Mouse (Mus musculus): ENCODE data around the gene Olfr1279. TPM values are rescaled to one million over a fixed set of nuclear protein-coding genes. Genes with fewer than 3 reads are reported as not detected.

The Olfr1279 gene
- polyA plus RNA-seq (2017; shearing (Covaris generic)) = not detected

DNA sequence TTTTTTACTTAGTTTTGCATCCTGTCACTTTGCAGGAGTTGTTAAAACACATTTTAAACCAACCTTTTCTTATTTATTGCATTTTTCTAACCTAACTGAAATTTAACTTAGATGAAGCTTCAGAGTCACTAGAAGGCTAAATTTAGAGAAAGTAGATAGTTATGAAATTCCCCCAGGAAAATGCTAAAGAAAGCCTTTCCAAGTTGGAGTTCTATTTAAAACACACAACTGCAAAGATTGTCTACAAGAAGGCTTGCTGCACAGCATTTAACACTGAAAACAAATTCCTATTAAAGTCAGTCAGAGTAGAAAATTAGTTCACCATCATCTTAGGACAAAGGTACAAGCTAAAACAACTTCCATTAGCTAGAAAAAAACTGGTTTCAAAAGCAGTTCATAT lies at the start of gene Olfr1279:
Gene Olfr1279, plus strand, starts transcription at position 262 of the 400 bp plus-strand sequence.

DNA sequence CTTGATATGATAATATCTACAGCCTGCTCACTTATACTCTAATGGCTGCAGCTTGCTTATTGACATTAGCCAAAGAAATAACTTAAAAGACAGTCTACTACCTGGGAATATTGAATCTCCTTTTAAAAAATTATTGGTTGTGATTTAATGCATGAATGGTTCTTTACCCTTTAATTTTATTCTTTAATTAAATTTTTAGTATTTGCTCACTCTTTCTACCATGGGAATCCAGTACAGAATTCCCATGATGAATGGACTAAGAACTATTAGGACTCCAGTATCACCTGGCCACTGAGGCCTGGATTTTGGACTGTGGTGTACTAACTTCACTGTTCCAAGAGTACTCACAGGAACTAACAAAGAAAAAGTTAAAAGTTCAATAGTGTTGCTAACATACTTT lies 46.2 kb upstream of the Olfr1279 start, which contains the start of gene Olfr1276:
Gene Olfr1276, plus strand, starts transcription at position 301 of the 400 bp plus-strand sequence.

DNA sequence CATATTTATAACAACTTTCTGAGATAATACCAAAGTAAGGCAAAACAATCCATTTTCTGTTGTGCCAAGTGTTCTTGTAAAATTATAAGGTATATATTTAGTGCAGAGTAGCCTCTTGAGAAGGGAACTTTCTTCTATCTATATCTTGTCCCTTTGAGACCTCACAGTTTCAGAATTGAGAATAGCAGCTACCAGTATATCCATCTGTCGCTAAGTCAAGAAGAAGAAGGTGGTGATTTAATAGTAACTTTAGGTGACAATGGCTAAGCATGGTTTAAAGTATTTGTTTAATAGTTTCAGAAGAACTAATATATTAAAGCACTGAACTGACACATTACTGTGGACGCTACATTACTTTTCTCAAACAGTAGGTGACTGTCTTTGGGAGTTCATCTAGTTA lies 26.4 kb upstream of the Olfr1279 start, which contains the start of gene Olfr1277:
Gene Olfr1277, minus strand, starts transcription at position 101 of the 400 bp plus-strand sequence.

DNA sequence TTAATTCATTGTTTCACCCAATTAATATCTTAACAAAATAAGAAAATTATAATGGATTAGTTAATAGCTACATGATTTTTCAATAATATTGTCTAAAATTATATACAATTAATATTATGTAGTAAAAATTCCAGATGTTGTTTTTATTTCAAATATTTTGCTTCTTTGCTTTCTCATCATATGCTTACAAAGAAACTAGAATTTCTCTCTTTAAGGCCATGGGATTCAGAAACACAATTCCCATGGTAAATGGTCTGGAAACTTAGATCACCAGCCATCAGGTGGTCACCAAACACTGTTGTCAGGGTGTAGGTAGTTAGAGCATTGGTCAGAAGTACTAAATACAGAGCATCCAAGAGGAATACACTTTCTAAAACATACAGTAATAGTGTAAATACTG lies 10.6 kb upstream of the Olfr1279 start, which contains the start of gene Olfr1278:
Gene Olfr1278, plus strand, starts transcription at position 301 of the 400 bp plus-strand sequence.

DNA sequence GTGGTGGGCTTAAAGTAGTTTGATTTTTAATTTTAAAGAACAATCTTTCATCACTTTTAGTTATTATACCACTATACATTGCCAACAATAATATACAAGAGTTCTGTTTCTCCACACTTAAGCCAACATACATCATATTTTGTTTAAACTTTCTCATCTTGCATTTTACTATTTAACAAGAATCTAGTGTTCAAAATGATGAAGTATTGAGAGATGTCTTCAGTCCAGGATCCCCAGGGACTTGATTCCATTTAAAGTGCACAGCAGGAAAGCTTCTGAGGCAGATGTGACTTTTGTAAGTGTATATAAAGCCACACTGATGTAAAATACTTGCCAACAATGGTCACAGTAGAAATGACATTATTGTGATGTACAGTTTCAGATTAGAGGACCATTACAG lies 13.3 kb downstream of the Olfr1279 start, which contains the start of gene Olfr1280:
Gene Olfr1280, plus strand, starts transcription at position 301 of the 400 bp plus-strand sequence.

DNA sequence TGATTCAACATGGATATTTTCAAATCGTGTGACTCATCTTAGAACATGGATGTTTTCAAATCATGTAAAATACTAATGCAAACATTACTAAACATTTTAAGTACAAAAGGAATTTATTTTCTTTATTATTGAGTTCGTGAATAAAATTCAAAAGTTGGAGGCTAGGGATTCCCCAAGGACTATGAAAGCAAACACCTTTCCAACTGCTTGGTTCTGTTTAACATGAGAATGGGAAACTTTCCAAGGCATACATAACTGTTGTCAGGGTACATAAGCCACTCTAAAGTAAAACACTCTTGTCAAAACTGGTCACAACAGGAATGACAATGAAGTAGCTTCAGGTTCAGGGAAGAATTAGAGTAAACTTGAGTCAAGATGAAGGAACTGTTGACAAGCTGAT lies 25.8 kb downstream of the Olfr1279 start, which contains the start of gene Olfr1281:
Gene Olfr1281, plus strand, starts transcription at position 301 of the 400 bp plus-strand sequence.

DNA sequence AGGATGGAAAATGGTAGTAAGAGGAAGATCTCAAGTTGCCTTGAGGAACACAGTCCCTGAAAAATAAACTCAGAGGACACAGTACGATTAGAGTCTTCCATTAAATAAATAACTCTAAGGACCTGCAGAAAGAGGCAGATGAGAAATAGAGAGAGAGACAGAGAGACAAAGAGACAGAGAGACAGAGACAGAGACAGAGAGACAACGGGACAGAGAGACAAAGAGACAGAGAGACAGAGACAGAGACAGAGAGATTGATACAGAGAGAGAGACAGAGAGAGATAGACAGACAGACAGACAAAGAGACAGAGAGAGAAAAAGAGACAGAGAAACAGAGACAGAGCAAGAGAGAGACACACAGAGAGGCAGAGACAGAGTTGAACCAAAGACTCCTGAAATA lies 35.5 kb downstream of the Olfr1279 start, which contains the start of gene Olfr1282:
Gene Olfr1282, minus strand, starts transcription at position 101 of the 400 bp plus-strand sequence.

Other genes starting within 250 kb of the Olfr1279 start
- gene Gm13941, start 194.7 kb upstream of the Olfr1279 start, polyA plus RNA-seq (2017; shearing (Covaris generic)) = not detected
- not detected for gene Gm15130, start 147.7 kb upstream of the Olfr1279 start, polyA plus RNA-seq (2017; shearing (Covaris generic))
- gene 4930430A15Rik, start 71.0 kb upstream of the Olfr1279 start, polyA plus RNA-seq (2017; shearing (Covaris generic)) = under 1 TPM in 1 of 2 experiments, not detected in 1; 0.42 TPM
- not detected for gene Olfr1275, start 65.3 kb upstream of the Olfr1279 start, polyA plus RNA-seq (2017; shearing (Covaris generic))
- not detected for gene Olfr1276, start 46.1 kb upstream of the Olfr1279 start, polyA plus RNA-seq (2017; shearing (Covaris generic))
- under 1 TPM in 1 of 2 experiments, not detected in 1; 0.04 TPM for gene Olfr1277, start 26.5 kb upstream of the Olfr1279 start, polyA plus RNA-seq (2017; shearing (Covaris generic))
- gene Olfr1278, start 10.5 kb upstream of the Olfr1279 start, polyA plus RNA-seq (2017; shearing (Covaris generic)) = not detected
- not detected for gene Olfr1280, start 13.4 kb downstream of the Olfr1279 start, polyA plus RNA-seq (2017; shearing (Covaris generic))
- not detected for gene Olfr1281, start 25.9 kb downstream of the Olfr1279 start, polyA plus RNA-seq (2017; shearing (Covaris generic))
- not detected for gene Olfr1282, start 35.4 kb downstream of the Olfr1279 start, polyA plus RNA-seq (2017; shearing (Covaris generic))
- not detected for gene Olfr1283, start 66.2 kb downstream of the Olfr1279 start, polyA plus RNA-seq (2017; shearing (Covaris generic))
- not detected for gene Olfr1284, start 74.9 kb downstream of the Olfr1279 start, polyA plus RNA-seq (2017; shearing (Covaris generic))
- not detected for gene Olfr1286, start 122.5 kb downstream of the Olfr1279 start, polyA plus RNA-seq (2017; shearing (Covaris generic))
- not detected for gene Olfr1287, start 148.5 kb downstream of the Olfr1279 start, polyA plus RNA-seq (2017; shearing (Covaris generic))
- gene Olfr1288, start 173.5 kb downstream of the Olfr1279 start, polyA plus RNA-seq (2017; shearing (Covaris generic)) = not detected
- not detected for gene Olfr1289, start 180.2 kb downstream of the Olfr1279 start, polyA plus RNA-seq (2017; shearing (Covaris generic))
- not detected for gene Olfr1290, start 193.2 kb downstream of the Olfr1279 start, polyA plus RNA-seq (2017; shearing (Covaris generic))
- gene Olfr1291-ps1, start 196.5 kb downstream of the Olfr1279 start, polyA plus RNA-seq (2017; shearing (Covaris generic)) = under 1 TPM; 0.31 to 0.67 TPM
- under 1 TPM in 1 of 2 experiments, not detected in 1; 0.17 TPM for gene Olfr1293-ps, start 224.6 kb downstream of the Olfr1279 start, polyA plus RNA-seq (2017; shearing (Covaris generic))
- not detected for gene Olfr1294, start 239.7 kb downstream of the Olfr1279 start, polyA plus RNA-seq (2017; shearing (Covaris generic))

Data from inflammation-experienced regulatory T-cells (primary cell).